Mouse (Mus musculus) layer of hippocampus, postnatal 25 days (tissue): ENCODE measurements around the gene Ripor3. TPM values are rescaled to one million over a fixed set of nuclear protein-coding genes. Genes with fewer than 3 reads are reported as not detected.

Source experiments
- DNase-seq, 2 experiments: peaks; one replicate each; pipeline ENCODE4 v3.0.0; 2022; ENCODE audit warnings: mixed read lengths in 2 of 2, low spot score in 1 of 2; ENCODE audit errors: extremely low spot score in 1 of 2
- total RNA-seq, 2 experiments: library from RNA; stranded (reverse); gene quantifications; 2 replicates each; pipeline ENCODE4 v1.2.3; 2021

Ripor3 gene
- total RNA-seq, 2 experiments from 2014 or later: 0.42 TPM; not detected in 1

GRCm38 (mm10) chr2:167959384-167959911, 51.0 kb downstream of the Ripor3 start:
- no peak for DNase-seq

GRCm38 (mm10) chr2:167958843-167959242, 51.6 kb downstream of the Ripor3 start:
- peak in 1 of 2 experiments; percentile 47 for DNase-seq

- peak in 1 of 2 experiments; percentile 41 for DNase-seq
Measured at GRCm38 (mm10) chr2:167958082-167958788, 52.2 kb downstream of the Ripor3 start.

GRCm38 (mm10) chr2:167957539-167957938, 52.9 kb downstream of the Ripor3 start:
- DNase-seq: no peak

GRCm38 (mm10) chr2:167954928-167955327, 55.5 kb downstream of the Ripor3 start:
- DNase-seq: no peak

GRCm38 (mm10) chr2:167953819-167954218, 56.6 kb downstream of the Ripor3 start:
- DNase-seq: no peak

- no peak for DNase-seq
Measured at GRCm38 (mm10) chr2:167951301-167952211, 58.9 kb downstream of the Ripor3 start.

- DNase-seq: no peak
Measured at GRCm38 (mm10) chr2:167950681-167951080, 59.7 kb downstream of the Ripor3 start.

GRCm38 (mm10) chr2:167949808-167950207, 60.6 kb downstream of the Ripor3 start:
- DNase-seq: no peak

- DNase-seq: no peak
Measured at GRCm38 (mm10) chr2:167949250-167949649, 61.2 kb downstream of the Ripor3 start.

GRCm38 (mm10) chr2:167948557-167948956, 61.9 kb downstream of the Ripor3 start:
- DNase-seq: no peak

GRCm38 (mm10) chr2:167948047-167948446, 62.4 kb downstream of the Ripor3 start:
- no peak for DNase-seq

GRCm38 (mm10) chr2:167947251-167947650, 63.2 kb downstream of the Ripor3 start:
- no peak for DNase-seq

- no peak for DNase-seq
Measured at GRCm38 (mm10) chr2:167945451-167945850, 65.0 kb downstream of the Ripor3 start.

- no peak for DNase-seq
Measured at GRCm38 (mm10) chr2:167944193-167944592, 66.2 kb downstream of the Ripor3 start.

GRCm38 (mm10) chr2:167942926-167943633, 67.3 kb downstream of the Ripor3 start:
- no peak for DNase-seq

- no peak for DNase-seq
Measured at GRCm38 (mm10) chr2:167942199-167942925, 68.1 kb downstream of the Ripor3 start.

GRCm38 (mm10) chr2:167941745-167942176, 68.7 kb downstream of the Ripor3 start:
- DNase-seq: no peak

- DNase-seq: no peak
Measured at GRCm38 (mm10) chr2:167941320-167941719, 69.1 kb downstream of the Ripor3 start.

- no peak for DNase-seq
Measured at GRCm38 (mm10) chr2:167940636-167941035, 69.8 kb downstream of the Ripor3 start.
